Mouse (Mus musculus) cerebellum, adult 18-20 months (tissue): ENCODE results near the gene Lamtor2.
A peak's percentile ranks its signal among the peaks of the same experiment; 100 is the strongest.

ENCODE experiments used
- DNase-seq, 2 experiments: peaks; one replicate each; pipeline ENCODE4 v3.0.0; 2021

Lamtor2 gene

DNA sequence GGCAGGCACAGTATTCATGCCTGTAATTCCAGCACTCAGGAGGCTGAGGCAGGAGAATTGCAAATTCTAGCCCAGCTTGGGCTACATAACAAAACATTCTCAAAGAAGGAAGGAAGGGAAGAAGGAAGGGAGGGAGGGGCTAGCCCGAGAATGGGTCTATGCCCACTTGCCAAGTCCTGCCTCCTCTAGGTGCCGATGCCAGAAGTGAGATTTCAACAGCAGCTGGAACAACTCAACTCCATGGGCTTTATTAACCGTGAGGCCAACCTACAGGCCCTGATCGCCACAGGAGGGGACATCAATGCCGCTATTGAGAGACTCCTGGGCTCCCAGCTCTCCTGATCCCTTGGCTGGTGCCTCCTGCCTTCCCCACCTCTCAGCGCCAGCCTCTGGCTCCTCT is 15.0 kb upstream of the Lamtor2 start:
- no peak for DNase-seq

DNA sequence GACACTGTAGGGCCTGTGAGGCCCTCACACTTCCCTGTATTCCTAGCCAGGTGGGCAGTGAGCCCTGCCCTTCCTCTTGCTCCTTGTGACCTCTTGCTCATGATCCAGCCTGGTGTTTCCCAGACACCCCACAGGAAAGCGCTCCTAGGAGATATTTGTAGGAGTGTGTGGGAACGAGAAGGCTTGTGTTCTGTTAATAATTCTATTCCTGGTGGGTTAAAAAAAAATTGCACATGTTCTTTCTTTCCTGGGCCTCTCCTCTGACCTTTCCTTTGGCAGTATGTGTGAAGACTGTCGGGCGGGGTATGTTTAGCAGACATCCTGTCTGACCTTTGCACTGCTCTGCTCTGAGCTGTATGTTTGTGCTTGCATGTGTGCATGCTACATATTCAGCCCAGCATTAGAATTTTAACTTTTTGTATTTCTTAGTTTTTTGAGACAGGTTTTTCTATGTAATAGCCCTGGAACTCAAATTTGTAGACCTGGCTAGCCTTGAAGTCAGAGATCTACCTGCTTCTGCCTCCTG is 13.7 kb upstream of the Lamtor2 start:
- no peak for DNase-seq

DNA sequence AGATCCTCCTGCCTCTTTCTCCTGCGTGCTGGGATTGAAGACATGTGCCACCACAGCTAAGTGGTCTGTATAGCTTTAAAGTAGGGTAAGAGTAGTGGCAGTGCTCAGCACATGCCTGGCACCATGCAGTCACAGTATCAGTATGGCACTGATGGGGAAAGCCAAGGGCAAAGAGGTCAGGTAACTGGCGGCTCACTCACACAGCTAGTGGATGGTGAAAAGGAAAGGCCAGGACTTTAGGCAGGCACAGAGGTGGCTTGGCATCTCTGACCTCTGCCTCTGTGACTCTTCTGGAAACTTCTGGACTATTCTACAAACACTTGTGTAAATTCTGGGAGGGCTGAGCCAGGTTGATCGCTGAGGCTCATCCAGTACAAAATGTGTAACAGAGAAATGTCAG is 13.2 kb upstream of the Lamtor2 start:
- DNase-seq = no peak

DNA sequence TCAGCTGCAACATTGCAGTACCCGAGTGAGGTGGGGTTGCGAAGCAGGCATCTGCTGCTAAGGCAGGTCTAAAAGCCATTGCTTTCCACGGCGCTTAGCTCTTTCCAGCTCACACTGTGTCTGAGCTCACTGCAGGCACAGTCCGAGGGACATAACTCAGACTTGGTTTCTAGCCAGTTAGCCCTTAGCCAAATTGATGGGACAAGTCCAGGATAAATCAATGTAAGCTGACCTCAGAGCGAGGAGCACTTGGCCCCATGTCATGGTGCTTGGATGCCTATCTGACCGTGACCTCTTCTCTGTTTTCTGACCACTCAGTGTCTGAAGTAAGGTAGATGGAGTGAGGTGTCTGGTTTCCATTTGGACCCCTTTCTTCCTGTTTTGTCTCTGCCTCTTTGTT is 11.1 kb upstream of the Lamtor2 start:
- no peak for DNase-seq

DNA sequence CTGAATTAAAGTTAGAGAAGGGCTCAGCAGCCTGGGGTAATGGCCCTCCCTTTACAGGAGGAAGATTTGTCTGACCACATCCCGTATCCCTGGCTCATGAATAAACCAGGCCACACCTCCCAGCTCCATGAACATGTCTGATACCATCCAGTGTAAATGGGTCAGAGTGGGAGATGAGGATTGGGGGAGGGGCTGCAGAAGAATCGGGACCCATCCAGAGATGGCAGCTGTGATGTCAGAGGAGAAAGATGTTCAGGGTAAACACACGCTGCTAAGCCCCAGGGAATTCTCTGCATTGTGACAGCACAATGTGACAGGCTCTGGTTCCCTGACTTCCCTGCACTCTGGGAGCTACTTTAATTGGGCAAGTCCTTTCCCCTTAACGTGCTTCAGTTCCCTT is 10.6 kb upstream of the Lamtor2 start:
- no peak for DNase-seq

DNA sequence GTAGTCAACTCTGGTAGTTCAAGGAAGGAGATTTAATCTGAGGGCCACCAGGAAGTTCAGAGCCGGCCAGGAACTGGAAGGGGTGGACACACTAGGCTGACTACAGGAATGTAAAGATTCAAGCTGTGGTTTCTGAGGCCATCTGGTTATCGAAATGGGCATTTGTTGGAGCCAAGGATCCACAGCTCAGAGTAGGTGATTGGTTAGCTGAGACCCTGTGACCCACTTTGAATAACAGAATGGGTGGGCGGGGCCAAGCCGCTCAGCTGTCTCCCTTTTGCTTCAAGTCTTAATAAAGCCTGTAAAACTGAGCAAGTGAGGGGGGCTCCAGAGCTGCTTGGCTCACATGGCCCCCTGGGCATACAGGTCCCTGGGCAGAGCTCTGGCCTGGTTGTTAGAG is 9.1 kb upstream of the Lamtor2 start:
- no peak for DNase-seq

DNA sequence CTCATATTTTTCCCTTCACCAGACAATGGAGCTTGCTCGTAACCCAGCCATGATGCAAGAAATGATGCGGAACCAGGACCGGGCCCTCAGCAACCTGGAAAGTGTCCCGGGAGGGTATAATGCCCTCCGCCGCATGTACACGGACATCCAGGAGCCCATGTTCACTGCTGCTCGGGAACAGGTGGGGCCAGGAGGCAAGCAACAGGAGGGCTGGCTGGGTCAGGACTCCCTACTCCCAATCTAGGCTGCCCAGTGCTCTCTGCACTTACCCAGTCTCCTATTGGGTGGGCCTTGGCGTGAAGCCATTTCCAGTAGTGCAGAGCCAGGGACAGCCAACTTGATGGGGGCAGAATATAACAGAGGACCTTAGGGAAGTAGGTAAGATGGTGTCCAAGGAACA is 6.7 kb upstream of the Lamtor2 start:
- no peak for DNase-seq

DNA sequence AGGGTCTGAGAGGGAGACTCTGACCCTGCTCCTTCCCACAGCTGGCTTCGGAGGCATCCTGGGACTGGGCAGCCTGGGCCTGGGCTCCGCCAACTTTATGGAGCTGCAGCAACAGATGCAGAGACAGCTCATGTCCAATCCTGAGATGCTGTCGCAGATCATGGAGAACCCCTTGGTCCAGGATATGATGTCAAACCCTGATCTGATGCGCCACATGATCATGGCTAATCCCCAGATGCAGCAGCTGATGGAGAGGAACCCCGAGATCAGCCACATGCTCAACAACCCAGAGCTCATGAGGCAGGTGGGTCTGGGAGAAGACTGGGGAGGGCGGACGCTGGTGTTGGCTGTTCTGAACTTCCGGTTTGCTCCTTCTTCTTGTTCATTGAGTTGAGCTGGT is 3.7 kb upstream of the Lamtor2 start:
- DNase-seq = no peak

DNA sequence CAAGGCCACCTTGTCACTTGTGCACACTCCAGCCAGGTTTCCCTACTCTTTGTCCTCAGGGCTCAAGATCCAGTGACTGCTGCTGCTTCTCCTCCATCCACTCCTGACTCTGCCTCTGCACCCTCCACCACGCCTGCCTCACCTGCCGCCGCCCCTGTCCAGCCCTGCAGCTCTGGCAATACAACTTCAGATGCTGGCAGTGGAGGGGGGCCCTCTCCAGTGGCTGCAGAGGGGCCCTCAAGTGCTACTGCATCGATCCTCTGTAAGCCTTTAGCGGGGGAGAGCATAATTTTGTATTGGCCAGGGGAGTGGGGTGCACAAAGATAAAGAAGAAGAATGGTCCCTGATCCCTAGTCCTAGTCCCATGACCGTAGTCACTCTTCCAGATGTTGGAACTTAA is 2.9 kb upstream of the Lamtor2 start:
- no peak for DNase-seq

DNA sequence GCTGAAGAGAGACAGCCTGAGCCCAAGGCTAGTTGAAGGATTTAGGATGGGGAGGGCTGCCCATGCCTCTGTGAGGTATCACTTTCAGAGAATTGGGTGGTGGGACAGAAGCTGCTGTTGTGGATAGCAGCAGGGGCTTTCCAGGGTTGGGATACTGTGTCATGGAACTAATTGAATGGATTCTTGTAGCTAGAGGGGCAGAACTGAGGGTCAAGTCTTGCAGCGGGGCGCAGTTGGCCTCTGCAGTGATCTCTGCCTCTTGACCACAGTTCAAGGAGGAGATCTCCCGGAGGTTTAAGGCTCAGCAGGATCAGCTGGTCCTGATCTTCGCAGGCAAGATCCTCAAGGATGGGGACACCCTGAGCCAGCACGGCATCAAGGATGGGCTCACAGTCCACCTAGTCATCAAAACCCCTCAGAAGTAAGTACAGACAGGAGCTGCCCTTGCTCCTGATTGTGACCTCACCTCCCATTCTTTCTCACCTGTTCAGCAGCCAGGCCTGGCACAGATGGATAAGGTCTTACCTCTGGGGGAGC is 2.3 kb upstream of the Lamtor2 start:
- DNase-seq = no peak

DNA sequence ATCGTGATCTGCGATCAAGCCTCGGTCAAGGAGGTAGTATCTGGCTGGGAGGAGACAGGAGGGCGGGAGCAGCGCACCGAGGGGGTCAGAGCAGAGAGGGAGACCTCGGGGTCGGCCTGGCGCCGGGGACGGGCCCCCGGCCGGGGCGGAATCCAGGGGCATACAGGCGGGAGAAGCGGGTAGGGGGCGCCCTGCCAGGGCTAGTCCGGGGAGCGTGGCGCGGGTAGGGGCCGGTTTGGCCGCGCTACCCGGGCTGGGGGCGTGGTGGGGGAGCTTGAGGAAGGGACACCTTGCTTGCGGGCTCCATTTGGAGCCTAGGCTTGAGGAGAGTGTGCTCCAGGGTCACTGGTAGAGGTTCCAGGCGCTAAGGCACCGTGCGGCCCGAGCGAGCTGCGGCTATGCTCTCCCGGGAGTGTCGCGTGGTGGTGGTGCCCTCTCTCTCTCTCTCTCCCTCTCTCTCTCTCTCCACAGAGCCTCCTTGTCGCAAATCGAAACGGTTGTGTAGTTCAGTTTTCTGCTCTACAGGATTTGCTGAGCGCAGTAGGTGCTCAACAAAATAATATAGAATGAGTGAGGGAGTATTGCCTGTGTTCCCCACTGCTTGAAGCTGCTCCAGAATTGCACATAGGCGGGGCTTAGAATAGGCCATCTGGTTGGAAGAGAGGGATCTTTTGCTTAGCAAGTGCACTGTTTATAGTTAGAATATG is 1.2 kb upstream of the Lamtor2 start:
- DNase-seq = peak; percentile 63 to 75

DNA sequence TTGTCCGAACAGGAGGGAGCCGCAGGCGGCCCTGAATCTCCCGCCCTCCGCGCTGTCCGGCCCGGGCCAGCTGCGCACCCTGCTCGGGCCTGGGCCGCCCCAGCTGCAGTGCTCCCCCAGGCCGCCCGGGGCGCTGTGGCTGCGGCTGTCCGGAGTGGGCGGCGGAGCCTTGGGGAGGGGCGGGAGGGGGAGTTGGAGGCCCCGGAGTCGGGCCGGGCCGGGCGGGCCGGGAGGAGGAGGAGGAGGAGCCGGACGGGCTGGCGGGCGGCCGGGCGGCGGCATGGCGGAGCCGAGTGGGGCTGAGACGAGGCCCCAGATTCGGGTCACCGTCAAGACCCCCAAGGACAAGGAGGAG is 628 bp upstream of the Lamtor2 start, which contains the start of gene Ubqln4:
Gene Ubqln4 (plus strand): TSS at position 234 of the 355 bp plus-strand sequence.
- peak; percentile 85 to 96 for DNase-seq

DNA sequence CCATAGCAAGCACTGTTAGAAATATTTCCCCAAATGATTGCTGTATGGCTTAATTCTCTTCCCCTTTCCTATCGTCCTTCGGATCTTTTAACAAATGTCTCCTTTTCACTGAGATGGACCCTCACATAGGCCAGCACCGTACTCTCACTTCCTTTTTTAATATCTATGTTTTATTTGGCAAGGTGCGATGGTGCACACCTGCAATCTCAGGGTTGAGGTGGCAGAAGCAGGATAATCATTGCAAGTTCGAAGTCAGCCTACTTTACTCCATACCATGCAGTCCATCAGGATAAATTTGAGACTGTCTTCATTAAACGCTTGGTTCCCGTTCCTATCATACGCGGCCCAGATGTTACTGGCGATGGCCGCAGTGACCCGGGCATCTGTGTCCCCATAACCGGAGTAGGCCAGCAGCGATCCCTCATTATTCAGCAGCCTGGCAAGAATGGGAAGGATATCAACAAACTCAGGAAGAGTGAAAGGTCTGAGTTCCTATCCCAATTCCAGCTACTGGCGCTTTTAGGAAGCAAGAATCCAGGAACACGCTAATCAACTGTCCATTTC is 710 bp downstream of the Lamtor2 start:
- DNase-seq = no peak

DNA sequence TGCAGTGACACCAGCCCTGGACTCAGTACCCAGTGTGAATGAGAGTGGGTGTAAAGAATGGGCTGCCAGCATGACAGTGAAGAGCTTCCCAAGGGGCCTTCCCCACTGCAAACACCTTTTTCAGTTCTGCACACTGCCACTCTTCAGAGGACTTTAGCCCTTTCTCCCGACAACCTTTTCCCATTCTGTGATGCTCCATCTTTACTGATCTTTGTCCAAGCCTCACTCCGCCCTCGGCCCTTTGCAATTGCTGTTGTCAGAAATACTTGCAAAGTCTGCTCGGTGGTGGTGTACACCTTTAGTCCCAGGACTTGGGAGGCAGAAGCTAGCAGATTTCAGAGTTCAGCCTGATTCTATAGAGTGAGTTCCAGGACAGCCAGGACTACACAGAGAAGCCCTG is 1.3 kb downstream of the Lamtor2 start:
- no peak for DNase-seq

DNA sequence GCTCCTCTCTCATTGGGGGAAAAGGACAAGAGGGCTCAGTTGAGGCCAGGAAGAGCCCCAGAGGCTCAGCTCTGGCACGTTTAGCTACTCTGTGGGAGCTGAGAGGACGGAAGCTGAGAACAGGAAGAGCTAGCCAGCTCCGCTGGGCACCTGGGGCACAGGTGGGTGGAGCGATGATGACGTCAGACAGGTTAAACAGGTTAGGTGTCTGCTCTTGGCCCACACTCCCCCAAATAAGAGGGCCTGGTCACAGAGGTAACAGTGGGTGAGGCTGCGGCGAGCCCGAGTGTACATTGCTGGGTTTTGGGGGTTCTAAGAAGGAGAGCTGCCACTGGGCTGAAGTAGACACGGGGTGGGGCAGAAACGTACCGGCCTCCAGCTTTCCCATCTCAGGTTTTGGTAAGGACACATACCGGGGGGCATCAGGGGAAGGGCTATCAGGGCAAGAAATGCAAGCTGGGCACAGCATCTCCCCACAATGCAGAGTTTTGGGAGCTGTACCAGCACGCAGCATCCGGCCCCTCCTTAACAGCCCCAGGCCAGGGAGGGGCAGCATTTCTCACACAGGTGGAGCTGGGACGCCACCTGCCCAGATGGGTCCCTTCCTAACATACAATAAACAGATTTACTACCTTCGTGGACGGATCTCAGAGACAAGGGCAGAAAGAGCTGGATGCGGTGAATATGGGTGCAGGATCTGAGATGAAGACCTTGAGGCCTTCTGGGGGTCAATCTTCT is 4.5 kb downstream of the Lamtor2 start, which contains the start of gene Rab25:
Gene Rab25 (minus strand): TSS at position 121 of the 738 bp plus-strand sequence.
- DNase-seq = no peak

DNA sequence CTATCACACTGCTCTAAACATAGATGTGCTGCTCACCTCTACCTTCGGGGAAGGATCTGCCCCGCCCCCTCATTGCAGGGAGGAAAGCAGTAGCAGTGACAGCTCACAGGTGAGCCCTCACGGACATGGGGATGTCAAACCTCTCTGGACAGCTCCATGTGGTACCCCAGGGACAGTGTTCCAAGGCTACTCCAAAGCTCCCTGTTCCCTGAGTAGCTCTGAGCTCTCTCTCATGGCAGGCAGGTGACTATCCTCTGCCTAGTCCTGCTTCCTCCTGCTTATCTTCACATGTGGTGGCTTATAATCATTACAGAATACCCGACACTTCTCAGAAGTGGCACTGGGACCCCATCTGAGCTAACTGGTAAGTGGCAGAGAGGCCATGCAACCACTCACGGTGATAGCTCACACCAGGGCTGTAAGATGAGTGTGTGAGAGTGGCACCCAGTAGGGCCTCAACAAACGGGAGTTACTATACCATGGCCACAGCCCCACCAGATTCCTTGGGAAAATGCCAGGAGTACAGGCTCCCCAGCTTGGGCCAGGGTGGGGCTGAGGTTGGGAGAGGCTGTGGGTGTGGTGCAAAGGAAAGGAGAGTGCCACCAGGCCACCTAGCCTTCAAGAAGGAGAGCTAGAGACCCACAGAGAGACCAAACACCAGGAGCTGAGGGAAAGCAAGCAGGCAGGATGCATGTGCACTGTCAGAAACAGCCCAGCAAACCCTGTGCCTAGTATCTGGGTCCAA is 6.0 kb downstream of the Lamtor2 start:
- DNase-seq = no peak

DNA sequence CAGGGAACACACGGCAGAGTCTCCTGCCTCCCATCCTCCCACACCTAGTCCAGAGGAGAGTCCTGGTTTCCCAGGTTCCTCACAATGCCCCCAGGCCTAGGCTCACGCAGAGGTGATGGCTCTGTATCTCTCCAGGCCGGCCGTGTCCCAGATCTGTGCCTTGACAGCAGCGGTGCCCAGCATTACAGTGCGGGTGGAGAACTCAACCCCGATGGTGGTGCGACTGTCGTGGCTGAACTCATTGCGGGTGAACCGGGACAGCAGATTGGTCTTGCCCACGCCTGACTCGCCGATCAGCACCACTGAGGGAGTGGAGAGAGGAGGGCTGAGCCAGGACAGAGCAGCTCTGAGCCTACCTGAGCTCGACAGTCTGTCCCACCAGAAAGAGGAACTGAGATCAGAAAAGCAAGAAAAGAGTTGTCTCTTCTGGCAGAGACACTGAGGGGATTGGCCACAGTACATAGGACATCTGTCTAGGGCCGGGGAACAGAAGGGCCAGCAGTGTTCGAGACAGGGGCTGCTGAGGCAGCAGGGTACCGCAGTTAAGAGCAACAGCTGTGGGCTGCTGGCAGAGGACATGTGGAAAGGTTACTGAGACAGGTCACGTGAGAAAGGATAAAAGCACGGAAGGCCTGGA is 7.8 kb downstream of the Lamtor2 start:
- no peak for DNase-seq

DNA sequence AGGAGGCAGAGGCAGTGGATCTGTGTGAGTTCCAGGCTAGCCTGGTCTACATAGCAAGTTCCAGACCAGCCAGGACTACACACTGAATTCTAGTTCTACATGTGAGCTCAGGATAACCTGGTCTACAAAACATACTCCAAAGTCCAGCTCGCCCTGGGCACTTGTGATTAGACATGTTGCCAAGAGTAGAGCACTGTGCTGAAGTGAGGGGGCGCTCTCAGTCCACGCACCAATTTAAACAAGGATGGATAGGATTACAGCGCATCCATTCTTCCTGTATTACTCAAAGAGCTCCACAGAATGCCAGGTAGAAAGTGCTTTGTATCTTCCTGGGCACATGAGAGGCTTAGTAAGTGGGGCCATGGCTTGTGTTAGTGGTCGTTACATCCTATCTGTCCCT is 8.4 kb downstream of the Lamtor2 start:
- DNase-seq = peak in 1 of 2 experiments; percentile 40

DNA sequence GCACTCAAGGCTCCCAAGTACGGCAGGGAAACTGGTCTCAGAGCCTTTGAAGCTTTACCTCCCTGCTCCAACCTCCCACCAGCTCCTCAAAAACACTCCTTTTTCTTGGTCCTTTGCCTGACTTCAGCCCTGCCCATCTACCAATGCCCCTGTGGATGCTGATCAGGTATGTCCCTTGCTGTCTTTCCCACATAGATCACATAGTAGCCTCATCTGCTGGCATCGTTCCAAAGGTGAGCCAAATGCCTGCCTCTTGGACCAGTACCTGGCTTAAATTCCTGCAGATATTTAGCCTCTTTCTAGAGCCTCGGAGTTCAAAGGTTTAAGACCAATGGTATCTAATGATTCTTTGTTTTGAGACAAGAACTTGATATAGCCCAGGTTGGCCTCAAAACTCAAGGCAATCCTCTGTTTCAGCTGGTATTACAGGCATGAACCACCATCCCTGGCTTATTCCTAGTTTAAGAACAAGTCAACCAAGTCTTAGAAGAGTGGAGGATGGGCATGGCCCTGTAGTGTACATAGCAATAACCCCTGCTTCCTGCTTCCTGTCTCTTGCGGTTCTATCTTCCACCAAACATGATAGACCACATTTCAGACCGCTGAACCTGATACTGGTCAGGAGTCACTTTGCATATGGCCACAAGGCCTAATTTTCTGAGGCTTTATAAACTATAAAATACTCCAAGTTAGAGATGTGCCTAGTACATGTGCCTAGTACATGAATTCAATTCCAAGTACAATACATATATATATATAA is 9.0 kb downstream of the Lamtor2 start:
- DNase-seq = no peak

DNA sequence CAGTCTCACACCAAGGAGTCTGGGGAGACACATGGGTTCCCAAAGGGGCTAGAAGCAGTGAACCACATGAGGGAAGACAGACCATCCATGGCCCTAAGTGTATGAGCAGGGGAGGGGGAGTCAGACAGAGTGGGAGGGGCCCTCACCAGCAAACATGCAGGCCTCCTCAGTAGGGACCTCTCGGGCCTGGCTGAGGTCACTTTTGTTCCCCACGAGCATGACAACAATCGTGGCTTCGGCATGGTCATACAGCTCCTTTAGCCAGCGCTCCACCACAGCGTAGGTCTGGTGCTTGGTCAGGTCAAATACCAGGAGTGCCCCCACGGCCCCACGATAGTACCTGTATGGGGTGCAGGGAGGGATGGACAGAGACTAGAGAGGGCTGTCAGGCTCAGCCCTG is 9.7 kb downstream of the Lamtor2 start:
- no peak for DNase-seq

DNA sequence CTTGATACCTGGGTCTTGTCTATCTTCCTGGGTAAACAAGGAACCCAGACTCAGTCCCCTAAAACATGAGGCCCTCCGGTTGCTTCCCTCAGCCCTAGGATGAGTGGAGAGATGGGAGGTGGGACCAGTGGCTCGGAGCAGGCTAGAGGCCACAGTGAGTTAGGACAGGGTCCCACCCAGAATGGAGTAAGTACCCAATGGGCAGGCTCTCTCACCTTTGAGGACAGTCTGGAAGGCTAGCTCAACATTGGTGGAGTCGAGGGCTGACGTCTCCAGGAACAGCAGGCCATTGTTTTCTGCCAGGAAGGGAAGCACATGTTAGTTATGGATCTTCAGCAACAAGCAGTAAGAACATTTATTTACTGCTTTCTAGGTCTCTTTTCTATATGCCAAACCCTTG is 10.4 kb downstream of the Lamtor2 start:
- no peak for DNase-seq
